Mouse (Mus musculus) central nervous system, embryonic 14 days (tissue): ENCODE data around the gene Gm8356. TPM values are rescaled to one million over a fixed set of nuclear protein-coding genes. Genes with fewer than 3 reads are reported as not detected.

Experiments used
- polyA plus RNA-seq: library from polyadenylated mRNA; depleted of rRNA; stranded (reverse); fragments of >200 nt; gene quantifications from 2 replicates; pipeline ENCODE4 v1.2.3, GENCODE M21; 2012; rRNA removed

Gene Gm8356
- polyA plus RNA-seq = not detected in 2 replicates

DNA sequence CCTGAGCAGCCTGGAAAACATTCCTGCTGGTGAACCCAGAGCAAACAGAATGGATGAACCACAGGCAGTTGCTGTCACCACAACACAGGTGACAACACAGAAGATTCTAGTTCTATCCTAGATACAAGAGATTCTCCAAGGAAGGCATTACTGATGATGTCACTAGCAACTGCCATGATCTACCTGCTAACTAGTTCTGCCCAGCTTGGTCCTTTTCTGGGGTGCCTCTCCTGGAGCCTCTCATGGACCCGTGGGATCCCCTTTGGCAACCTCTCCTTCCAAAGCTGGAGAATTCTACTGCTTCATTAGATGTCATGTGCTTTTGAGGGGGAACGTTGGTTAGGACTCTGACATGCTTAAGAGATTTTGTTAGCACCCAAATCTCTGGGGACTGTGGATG, at the start of gene Gm8356:
Gene Gm8356, minus strand, starts transcription at position 101 of the 400 bp plus-strand sequence.

Other genes starting within 250 kb of the Gm8356 start
- 0.18 and 0.21 TPM in 2 replicates for gene Gm21103, start 232.4 kb downstream of the Gm8356 start, polyA plus RNA-seq
- not detected in 2 replicates for gene Gm3618, start 193.6 kb downstream of the Gm8356 start, polyA plus RNA-seq
- not detected in 2 replicates for gene Gm16440, start 147.0 kb downstream of the Gm8356 start, polyA plus RNA-seq
- 5.1 and 5.3 TPM in 2 replicates for gene Gm3591, start 124.8 kb downstream of the Gm8356 start, polyA plus RNA-seq
- not detected in 2 replicates for gene Gm3594, start 92.7 kb downstream of the Gm8356 start, polyA plus RNA-seq
- 0.96 and 1.0 TPM in 2 replicates for gene Gm3629, start 53.3 kb upstream of the Gm8356 start, polyA plus RNA-seq
- gene Gm3460, start 85.1 kb upstream of the Gm8356 start, polyA plus RNA-seq = 0.71 and 0.80 TPM in 2 replicates
- not detected in 2 replicates for gene Gm10251, start 146.9 kb upstream of the Gm8356 start, polyA plus RNA-seq
- 0.05 TPM in 1 of 2 replicates, not detected in the other for gene Gm8050, start 183.0 kb upstream of the Gm8356 start, polyA plus RNA-seq
- gene Gm3636, start 205.0 kb upstream of the Gm8356 start, polyA plus RNA-seq = 25.1 and 27.1 TPM in 2 replicates
- gene Gm8362, start 237.1 kb upstream of the Gm8356 start, polyA plus RNA-seq = 0.04 TPM in 1 of 2 replicates, not detected in the other